Mouse (Mus musculus) heart, postnatal 36 days (tissue): ENCODE results near the gene Tcf20. TPM values are rescaled to one million over a fixed set of nuclear protein-coding genes. Genes with fewer than 3 reads are reported as not detected.

ENCODE experiments used
- microRNA-seq, 2 experiments: library from miRNA; unstranded; fragments of <30 nt; microRNA quantifications; one replicate each; pipeline ENCODE4 v1.2.0; 2021; ENCODE audit warnings: borderline number of aligned reads in 2 of 2
- total RNA-seq, 2 experiments: library from RNA; stranded (reverse); gene quantifications; 2 replicates each; pipeline ENCODE4 v1.2.3; 2021

Gene Tcf20
- total RNA-seq, 2 experiments from 2014 or later: 56.1 to 56.7 TPM

Small RNA genes lying within 50 kb of the gene (microRNA-seq; reads per million reads assigned to microRNA genes)
- gene Gm27618: 0 reads per million in 2 experiments
- gene Mir3080: 0 to 2.2 reads per million in 2 experiments

Other genes with a start within 250 kb of the Tcf20 start
- gene Cyp2d40, start 223.7 kb downstream of the Tcf20 start, total RNA-seq: not detected
- gene Cyp2d26, start 193.6 kb downstream of the Tcf20 start, total RNA-seq: not detected
- 1 to 10 TPM; 2.3 to 4.4 TPM for gene Nfam1, start 45.4 kb upstream of the Tcf20 start, total RNA-seq
- 10 to 100 TPM; 43.6 to 46.5 TPM for gene Serhl, start 101.6 kb upstream of the Tcf20 start, total RNA-seq
- gene Rrp7a, start 134.9 kb upstream of the Tcf20 start, total RNA-seq: 10 to 100 TPM; 42.3 to 42.8 TPM
- 10 to 100 TPM; 26.6 to 29.1 TPM for gene Poldip3, start 161.5 kb upstream of the Tcf20 start, total RNA-seq
- 10 to 100 TPM; 88.0 to 94.8 TPM for gene Cyb5r3, start 184.7 kb upstream of the Tcf20 start, total RNA-seq